Mouse (Mus musculus): ENCODE data around the gene Ak3.

DNA sequence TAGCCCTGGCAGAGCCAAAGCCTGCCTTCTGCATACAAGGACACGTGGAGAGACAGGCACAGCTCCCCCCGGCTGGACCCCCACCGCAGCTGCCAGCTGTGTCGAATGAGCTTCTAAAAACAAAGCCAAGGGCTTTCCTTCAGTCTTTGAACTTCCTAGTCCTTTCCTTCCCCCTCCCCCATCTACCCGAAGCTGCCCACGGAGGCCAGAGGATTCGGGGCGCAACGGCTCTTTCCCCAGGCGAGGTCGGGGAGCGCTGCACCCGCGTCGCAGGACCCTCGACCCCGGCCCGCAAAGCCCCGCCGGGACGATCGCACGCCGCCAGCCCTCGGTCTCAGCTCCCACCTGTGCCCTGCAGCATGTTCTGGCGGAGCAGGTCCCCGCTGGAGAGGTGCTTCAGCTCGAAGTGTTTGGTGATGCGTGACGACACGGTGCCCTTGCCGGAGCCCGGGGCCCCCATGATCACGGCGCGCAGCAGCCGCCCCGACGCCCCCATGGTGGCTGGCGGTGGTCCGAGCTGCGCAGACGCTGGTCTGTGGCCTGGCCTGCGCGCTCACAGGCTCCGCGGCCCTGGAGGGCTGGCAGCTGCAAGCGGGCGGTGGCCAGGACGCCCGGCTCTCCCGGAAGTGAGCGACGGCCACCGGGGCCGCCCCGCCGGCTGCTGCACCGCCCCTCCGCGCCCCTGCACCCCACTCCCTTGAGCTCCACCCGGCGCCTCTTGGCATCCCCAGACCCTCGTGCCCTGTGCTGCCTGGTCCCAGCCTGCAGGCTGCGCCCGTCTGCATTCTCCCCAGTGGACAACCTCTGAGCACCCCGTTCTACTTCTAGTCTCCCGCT is at the start of gene Ak3:
- 0 out of 2 replicates have a peak, but pooled peaks have one; percentile 56 for TF ChIP-seq POLR2A (IDR thresholded peaks at IDR 0.05; ENCODE audit: borderline replicate concordance, extremely low read depth, insufficient read depth, insufficient read length, poor library complexity, severe bottlenecking)
- TF ChIP-seq CTCF (IDR thresholded peaks at IDR 0.05; ENCODE audit: borderline replicate concordance, extremely low read depth, insufficient read depth, insufficient read length), result peak; percentile 29; the same call in 1 of the 2 replicates

Data from brain, embryonic 14.5 days (tissue).